8 mouse cellular contexts compared by ENCODE assay signal in genomic region chr2:24935057-24935796, GRCm38 (mm10). TPM values are rescaled to one million over a fixed set of nuclear protein-coding genes. Genes with fewer than 3 reads are reported as not detected.
DNase-seq lines count a peak whose midpoint lies in the region; ATAC-seq and TF ChIP-seq lines count a peak whose summit lies in the region.

Gene Arrdc1, minus strand, starts transcription at chr2:24935252.

- TF ChIP-seq POLR2A in cortical plate, adult 2 months (IDR thresholded peaks at IDR 0.05; ENCODE audit: extremely low read depth, insufficient read depth, low read length), result peak; percentile 52; the same call in 1 of the 2 replicates

- peak within 1 kb of the TSS; percentile 28 for H3K4me3 ChIP-seq in cortical plate, adult 2 months (ENCODE audit: insufficient read depth, low read length)
- H3K4me3 ChIP-seq in megakaryocyte, embryonic 14.5 days (replicated peaks), result peak within 1 kb of the TSS; percentile 96

- 0 out of 2 replicates have a peak, but pooled peaks have one; percentile 15 for TF ChIP-seq CTCF in cortical plate, adult 2 months (IDR thresholded peaks at IDR 0.05; ENCODE audit: extremely low read depth, insufficient read depth, low read length)

- peaks cover 5% of the 10 kb centered on the region for H3K27me3 ChIP-seq in megakaryocyte, embryonic 14.5 days (replicated peaks)

- ATAC-seq in activated CD4-positive, CD25-positive, alpha-beta regulatory T cell, adult 4 months, result peak; percentile 71

- H3K4me1 ChIP-seq in cortical plate, adult 2 months (ENCODE audit: control insufficient read depth, insufficient read depth, low read length), result peaks cover 2% of the 10 kb centered on the region; the same call in 1 of the 2 replicates
- H3K4me1 ChIP-seq in megakaryocyte, embryonic 14.5 days, result peaks cover 27% of the 10 kb centered on the region

- DNase-seq in gastrocnemius, adult 8-10 months (ENCODE audit: low spot score in 2 of 2), result peak; percentile 86 to 89
- peak; percentile 89 for DNase-seq in hindlimb bud, embryonic 11.5 days (ENCODE audit: extremely low spot score, low read depth, low spot score)
- peak; percentile 46 to 88 for DNase-seq in left cerebral cortex, adult 8-10 months (ENCODE audit: low spot score in 2 of 2)
- peak; percentile 93 to 94 for DNase-seq in right cerebral cortex, postnatal 10 days (ENCODE audit: low spot score in 2 of 2)
- DNase-seq in urinary bladder, postnatal 25 days (ENCODE audit: low spot score), result peak; percentile 89

- peaks cover 12% of the 10 kb centered on the region for H3K36me3 ChIP-seq in megakaryocyte, embryonic 14.5 days (replicated peaks; ENCODE audit: low read length)

- H3K27ac ChIP-seq in cortical plate, adult 2 months (ENCODE audit: insufficient read depth, low read length), result no peak within 1 kb of the TSS

- H3K9me3 ChIP-seq in megakaryocyte, embryonic 14.5 days, result no peaks in the 10 kb centered on the region

RNA-seq across cellular contexts. Expression of gene Arrdc1, which starts in this region (rescaled TPM):
- 100 to 1,000 TPM; 191 to 208 TPM for polyA plus RNA-seq in activated CD4-positive, CD25-positive, alpha-beta regulatory T cell, adult 4 months (2017; shearing (Covaris generic))
- 40.4 and 47.4 TPM in 2 replicates for polyA plus RNA-seq in cortical plate, adult 2 months (2012; rRNA removed)
- total RNA-seq in gastrocnemius, adult 8-10 months (2022), result 1 to 10 TPM; 1.2 to 3.3 (median 2.2) TPM
- total RNA-seq in left cerebral cortex, adult 8-10 months (2022), result 10 to 100 TPM; 13.4 to 22.3 (median 19.6) TPM
- 61.7 and 82.8 TPM in 2 replicates for polyA plus RNA-seq in megakaryocyte, embryonic 14.5 days (2012; ENCODE audit: insufficient read depth, low replicate concordance)
